8 mouse cellular contexts compared by ENCODE assay signal in genomic region chr7:35756510-35757440, GRCm38 (mm10). TPM values are rescaled to one million over a fixed set of nuclear protein-coding genes. Genes with fewer than 3 reads are reported as not detected.
DNase-seq lines count a peak whose midpoint lies in the region; ATAC-seq lines count a peak whose summit lies in the region.

No protein-coding gene starts in this region.

- no peak overlapping the region for H3K27ac ChIP-seq in limb, embryonic 10.5 days
- no peak overlapping the region for H3K27ac ChIP-seq in neural tube, embryonic 15.5 days (replicated peaks)
- no peak overlapping the region for H3K27ac ChIP-seq in forebrain, embryonic 13.5 days

- peaks cover 20% of the 10 kb centered on the region for H3K4me1 ChIP-seq in limb, embryonic 10.5 days
- peaks cover 15% of the 10 kb centered on the region for H3K4me1 ChIP-seq in neural tube, embryonic 15.5 days
- H3K4me1 ChIP-seq in forebrain, embryonic 13.5 days: peaks cover 25% of the 10 kb centered on the region

- no peak overlapping the region for H3K9ac ChIP-seq in neural tube, embryonic 15.5 days (replicated peaks)
- H3K9ac ChIP-seq in forebrain, embryonic 13.5 days: no peak overlapping the region

- no peak overlapping the region for H3K4me2 ChIP-seq in neural tube, embryonic 15.5 days
- no peak overlapping the region for H3K4me2 ChIP-seq in forebrain, embryonic 13.5 days

- H3K36me3 ChIP-seq in limb, embryonic 10.5 days: peaks cover 5% of the 10 kb centered on the region; the same call in 1 of the 2 replicates
- H3K36me3 ChIP-seq in neural tube, embryonic 15.5 days: no peaks in the 10 kb centered on the region
- H3K36me3 ChIP-seq in forebrain, embryonic 13.5 days (ENCODE audit: poor library complexity, severe bottlenecking): 0 out of 2 replicates have a peak, but pooled peaks cover 2% of the 10 kb centered on the region

- H3K9me3 ChIP-seq in limb, embryonic 10.5 days (replicated peaks): no peaks in the 10 kb centered on the region
- H3K9me3 ChIP-seq in neural tube, embryonic 15.5 days (replicated peaks): no peaks in the 10 kb centered on the region
- H3K9me3 ChIP-seq in forebrain, embryonic 13.5 days (replicated peaks): no peaks in the 10 kb centered on the region

- H3K27me3 ChIP-seq in limb, embryonic 10.5 days (ENCODE audit: low read depth, poor library complexity, severe bottlenecking): no peaks in the 10 kb centered on the region
- H3K27me3 ChIP-seq in neural tube, embryonic 15.5 days (replicated peaks): no peaks in the 10 kb centered on the region
- H3K27me3 ChIP-seq in forebrain, embryonic 13.5 days: 0 out of 2 replicates have a peak, but pooled peaks cover 5% of the 10 kb centered on the region

- H3K4me3 ChIP-seq in limb, embryonic 10.5 days: no peak overlapping the region
- no peak overlapping the region for H3K4me3 ChIP-seq in neural tube, embryonic 15.5 days (replicated peaks)
- no peak overlapping the region for H3K4me3 ChIP-seq in forebrain, embryonic 13.5 days

- ATAC-seq in neural tube, embryonic 15.5 days (ENCODE audit: low FRiP score): no peak
- ATAC-seq in forebrain, embryonic 13.5 days: no peak

- DNase-seq in adrenal gland, postnatal 14 days: peak; percentile 19
- DNase-seq in adrenal gland, postnatal 4 days (ENCODE audit: low spot score in 2 of 2): no peak
- peak; percentile 18 for DNase-seq in retina, embryonic 14.5 days (ENCODE audit: low spot score)
- no peak for DNase-seq in retina, postnatal 1 day
- DNase-seq in limb, embryonic 10.5 days (ENCODE audit: low spot score): peak; percentile 40
- DNase-seq in thymus, postnatal 25 days: peak; percentile 40

- 39% methylated on average over 14 of the region's 14 CpGs for WGBS in limb, embryonic 10.5 days
- 41% methylated on average over 14 of the region's 14 CpGs for WGBS in neural tube, embryonic 15.5 days
- WGBS in forebrain, embryonic 13.5 days: 37% methylated on average over 14 of the region's 14 CpGs

RNA-seq across cellular contexts. Expression of gene Dpy19l3, which starts 2.5 kb away (rescaled TPM):
- 30.2 and 35.9 TPM in 2 replicates for total RNA-seq in adrenal gland, postnatal 14 days (2021)
- total RNA-seq in adrenal gland, postnatal 4 days (2021): 10 to 100 TPM; 63.6 to 70.9 TPM
- polyA plus RNA-seq in limb, embryonic 10.5 days (2016; fragmentation: Nextera tagmentation; extraction: Ambion mirVana): 30.3 and 33.9 TPM in 2 replicates
- 42.1 and 44.6 TPM in 2 replicates for polyA plus RNA-seq in neural tube, embryonic 15.5 days (2015; fragmentation: Nextera tagmentation; extraction: Ambion mirVana)
- polyA plus RNA-seq in forebrain, embryonic 13.5 days (2015; fragmentation: Nextera tagmentation; extraction: Ambion mirVana): 31.3 and 40.2 TPM in 2 replicates

RNA-seq across cellular contexts. Expression of gene Zfp507, which starts 46.0 kb away (rescaled TPM):
- total RNA-seq in adrenal gland, postnatal 14 days (2021): 27.4 and 29.3 TPM in 2 replicates
- total RNA-seq in adrenal gland, postnatal 4 days (2021): 10 to 100 TPM; 39.2 to 39.5 TPM
- polyA plus RNA-seq in limb, embryonic 10.5 days (2016; fragmentation: Nextera tagmentation; extraction: Ambion mirVana): 22.2 and 23.4 TPM in 2 replicates
- 12.9 and 13.9 TPM in 2 replicates for polyA plus RNA-seq in neural tube, embryonic 15.5 days (2015; fragmentation: Nextera tagmentation; extraction: Ambion mirVana)
- 16.9 and 18.2 TPM in 2 replicates for polyA plus RNA-seq in forebrain, embryonic 13.5 days (2015; fragmentation: Nextera tagmentation; extraction: Ambion mirVana)

Comparison
In these comparisons a context has a peak if more than half of its experiments do, and no peak if none do; other contexts are left out.
1. DNase-seq: peak in adrenal gland, postnatal 14 days (single experiment), retina, embryonic 14.5 days (single experiment), limb, embryonic 10.5 days (single experiment) and thymus, postnatal 25 days (single experiment); none in adrenal gland, postnatal 4 days (0 of 2) and retina, postnatal 1 day (single experiment).